Mouse (Mus musculus) layer of hippocampus, adult 9-11 months (tissue): ENCODE measurements around the gene Rapgef3.

Experiments
- DNase-seq: peaks from one replicate; pipeline ENCODE4 v3.0.0; 2022

The Rapgef3 gene

DNA sequence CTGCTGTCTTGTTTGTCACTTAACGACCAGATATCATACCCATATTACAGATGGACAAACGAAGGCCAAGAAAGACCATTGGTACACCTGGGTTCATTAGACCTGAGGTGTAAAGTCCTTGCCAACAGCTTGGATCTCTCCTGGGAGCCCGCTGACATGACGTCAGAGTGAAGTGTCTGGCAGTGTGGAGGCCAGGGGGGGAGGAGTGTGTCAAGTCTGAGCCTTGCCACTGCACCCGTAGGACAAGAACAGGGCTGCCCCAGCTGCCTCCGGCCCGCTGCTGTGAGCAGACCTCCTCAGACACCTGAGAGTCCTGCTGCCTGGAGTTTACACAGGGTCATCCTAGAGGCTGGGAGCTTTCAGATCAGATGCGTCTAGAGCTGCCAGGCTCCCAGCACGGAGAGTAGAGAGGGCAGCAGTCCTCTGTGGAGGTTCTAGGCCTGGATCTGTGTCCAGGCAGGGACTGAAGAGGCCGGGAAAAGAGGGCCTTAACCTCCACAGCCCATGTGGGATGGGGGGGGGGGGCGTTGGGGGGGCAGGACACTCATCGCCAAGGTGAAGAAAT is 23.7 kb downstream of the Rapgef3 start:
- DNase-seq, result no peak

DNA sequence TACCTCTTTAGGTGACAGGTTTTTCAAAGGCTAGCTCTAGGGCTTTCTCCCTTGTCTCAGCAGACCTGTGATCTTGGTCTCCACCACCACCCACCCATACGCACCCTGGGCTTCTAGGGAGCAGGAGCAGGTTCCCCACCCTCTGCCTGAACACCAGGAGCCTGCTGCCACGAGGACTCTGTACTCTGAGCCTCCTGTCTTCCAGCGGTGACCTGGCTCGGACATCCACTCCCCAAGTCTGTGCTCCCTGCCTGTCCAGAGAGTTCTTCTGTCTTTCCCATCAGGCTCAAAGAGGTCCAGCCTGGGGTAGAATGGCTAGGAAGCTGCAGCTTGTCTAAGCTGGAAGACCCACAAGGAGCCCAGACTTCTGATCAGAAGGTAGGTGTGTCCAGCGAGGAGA is 24.6 kb downstream of the Rapgef3 start:
- DNase-seq, result no peak

DNA sequence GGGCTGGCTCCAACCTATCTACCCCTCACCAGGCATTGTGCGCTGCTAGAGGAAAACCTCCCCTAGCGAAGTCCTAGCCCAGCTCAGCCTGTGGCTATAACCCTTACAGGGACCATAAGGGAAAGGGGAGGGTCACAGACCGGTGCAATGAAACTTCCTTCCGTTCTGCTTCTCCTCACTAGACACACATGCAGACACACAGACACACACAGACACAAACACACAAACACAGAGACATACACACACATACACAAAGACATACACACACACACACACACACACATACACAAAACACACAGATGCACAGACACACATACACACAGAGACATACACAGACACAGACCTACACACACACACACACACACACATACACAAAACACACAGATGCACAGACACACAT is 25.2 kb downstream of the Rapgef3 start:
- DNase-seq, result no peak

DNA sequence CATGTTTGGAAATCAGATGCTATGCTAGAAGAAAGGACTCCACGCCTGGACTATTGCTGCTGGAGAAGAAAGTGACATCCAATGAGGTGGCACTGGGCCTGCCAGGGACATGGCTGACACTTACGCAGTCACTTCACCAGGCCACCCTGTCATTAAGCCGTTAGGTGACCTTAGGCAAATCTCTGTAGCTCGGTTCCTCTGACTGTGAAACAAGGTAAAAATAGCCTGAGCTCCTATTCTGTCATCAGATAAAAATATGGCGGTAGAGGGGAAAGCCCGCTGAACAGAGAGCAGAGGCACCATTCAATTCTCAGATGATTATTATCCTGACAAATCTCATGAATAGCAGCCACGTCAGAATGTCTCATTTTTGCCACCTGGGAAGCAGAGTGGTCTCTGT is 25.7 kb downstream of the Rapgef3 start:
- DNase-seq, result no peak

DNA sequence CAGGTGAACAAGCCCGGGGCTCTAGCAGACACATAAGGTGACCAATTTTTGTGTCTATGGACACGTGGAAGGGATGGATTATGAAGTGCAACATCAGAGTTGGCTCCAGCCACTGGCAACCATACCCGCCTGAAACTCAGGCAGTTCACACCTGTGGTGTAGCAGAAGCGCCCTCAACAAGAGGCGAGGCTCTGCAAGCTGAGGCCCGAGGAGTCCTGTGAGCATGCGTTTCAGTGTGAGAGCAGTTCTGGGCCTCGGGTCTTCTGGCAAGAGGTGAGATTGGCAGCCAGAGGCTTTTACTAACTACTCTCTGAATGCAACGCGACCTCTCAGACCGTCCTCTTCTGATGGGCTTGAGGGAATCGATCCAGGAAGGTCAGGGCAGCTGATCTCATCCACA is 26.1 kb downstream of the Rapgef3 start:
- DNase-seq, result no peak

DNA sequence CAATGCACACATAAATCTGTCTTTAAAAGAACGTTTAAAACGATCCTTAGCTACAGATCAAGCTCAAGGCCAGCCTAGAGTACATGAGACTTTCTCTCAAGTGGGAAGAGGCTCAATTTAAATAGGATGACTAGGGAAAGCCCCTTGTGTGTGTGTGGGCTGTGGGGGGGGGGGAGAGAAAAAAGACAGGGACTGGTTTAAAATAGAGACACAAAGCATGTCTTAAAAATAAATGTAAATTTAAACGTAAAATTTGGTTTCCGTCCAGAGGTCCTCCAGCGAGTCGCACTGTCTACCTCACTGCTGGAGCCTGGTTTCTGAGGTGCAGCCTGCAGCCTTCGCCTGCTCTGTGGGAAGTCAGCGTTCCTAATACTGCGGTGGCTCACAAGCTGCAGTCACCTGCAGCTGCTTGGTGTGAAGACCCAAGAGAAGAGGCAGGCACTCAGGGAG is 27.5 kb downstream of the Rapgef3 start:
- DNase-seq, result no peak

DNA sequence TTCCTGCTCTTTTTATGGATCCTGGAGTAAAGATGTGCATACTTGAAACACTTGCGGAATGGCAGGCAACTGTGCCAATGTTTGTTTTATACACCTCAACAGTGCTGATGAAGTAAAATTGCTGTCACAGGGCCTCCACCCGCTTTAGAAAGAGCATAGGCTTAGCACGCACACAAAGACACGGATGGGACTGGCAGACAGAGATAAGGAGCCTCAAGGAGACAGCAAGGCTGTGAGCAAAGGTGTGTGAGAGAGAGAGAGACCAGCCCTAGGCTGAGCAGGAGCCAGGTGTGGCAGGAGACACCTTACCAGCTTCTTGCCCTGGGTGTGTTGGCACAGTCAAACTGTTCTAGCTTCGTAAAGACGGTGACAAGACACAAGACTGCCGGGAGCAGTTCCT is 28.8 kb downstream of the Rapgef3 start:
- DNase-seq, result no peak

DNA sequence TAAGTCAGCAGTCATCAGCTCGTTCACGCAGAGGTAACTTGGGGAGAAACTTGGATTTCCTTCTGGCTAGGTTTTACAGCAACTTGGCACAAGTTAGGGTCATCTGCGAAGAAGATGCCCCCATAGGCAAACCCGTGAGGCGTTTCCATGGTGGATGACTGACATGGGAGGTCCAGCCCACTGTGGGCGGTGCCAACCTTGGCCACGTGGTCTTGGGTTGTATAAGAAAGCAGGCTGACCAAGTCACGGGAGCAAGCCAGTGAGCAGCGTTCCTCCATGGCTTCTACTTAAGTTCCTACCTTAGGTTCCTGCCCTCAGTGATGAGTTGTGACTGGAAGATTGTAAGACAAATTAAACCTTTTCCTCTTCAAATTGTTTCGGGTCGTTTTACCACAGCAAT is 35.8 kb downstream of the Rapgef3 start:
- DNase-seq, result no peak

DNA sequence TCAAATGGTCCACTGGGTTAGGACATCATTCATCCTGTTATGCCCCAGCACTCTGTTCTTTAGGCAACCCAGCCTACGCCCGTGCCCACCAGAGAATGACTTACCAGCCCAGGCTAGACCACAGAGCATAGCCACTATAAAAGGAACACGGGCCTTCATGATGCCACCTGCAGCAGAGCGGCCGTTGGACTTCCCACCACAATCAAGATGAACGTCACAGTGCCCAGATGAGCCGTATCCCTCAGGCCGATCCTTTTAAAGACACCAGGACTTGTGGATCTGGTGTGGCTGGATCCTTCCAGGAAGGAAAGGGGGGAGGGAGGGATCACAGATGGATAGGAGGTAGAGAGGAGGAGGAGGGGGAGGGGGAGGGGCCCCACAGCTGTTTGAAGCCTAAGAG is 36.7 kb downstream of the Rapgef3 start, which contains the start of gene Endou:
Endou (minus strand) TSS at position 229 of the 400 bp plus-strand sequence.
- no peak for DNase-seq

DNA sequence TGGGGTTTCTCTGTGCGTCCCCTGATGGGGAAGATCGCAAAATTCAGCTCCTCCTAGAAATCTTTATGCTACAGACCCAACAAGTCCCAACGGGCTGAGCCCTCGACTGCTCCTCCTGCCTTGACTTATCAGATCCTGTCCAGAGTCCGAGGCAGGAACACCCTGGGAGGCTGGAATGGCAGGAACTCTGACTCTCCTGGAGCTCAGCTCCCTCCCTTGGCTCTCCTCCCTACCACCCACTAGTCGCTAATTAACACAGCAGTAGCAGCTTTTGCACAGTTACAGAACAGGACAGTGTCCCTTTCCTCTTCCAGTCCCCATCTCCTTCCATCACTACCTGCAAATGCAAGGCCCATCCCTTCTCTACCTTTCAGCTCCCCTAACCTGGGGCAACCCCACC is 37.4 kb downstream of the Rapgef3 start:
- DNase-seq, result no peak

DNA sequence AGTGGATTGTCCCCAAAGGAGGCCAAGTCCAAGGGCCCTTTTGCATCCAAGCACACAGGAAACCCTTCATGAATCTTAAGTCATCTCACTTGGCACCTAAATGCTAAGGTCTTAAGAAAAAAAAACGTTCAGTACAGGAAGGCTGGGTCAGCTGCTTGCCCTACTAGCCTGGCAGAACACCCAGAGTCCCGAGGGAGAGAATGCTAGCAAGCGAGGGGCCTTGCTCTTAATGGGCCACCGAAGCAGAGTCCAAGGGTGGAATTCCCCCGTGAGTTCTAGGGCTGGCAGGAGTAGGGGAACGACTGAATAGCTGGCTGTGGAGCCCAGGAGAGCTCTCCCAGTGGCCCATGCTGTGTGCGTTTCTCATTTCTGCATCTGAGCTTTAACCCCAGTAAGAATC is 39.0 kb downstream of the Rapgef3 start:
- DNase-seq, result peak; percentile 70

DNA sequence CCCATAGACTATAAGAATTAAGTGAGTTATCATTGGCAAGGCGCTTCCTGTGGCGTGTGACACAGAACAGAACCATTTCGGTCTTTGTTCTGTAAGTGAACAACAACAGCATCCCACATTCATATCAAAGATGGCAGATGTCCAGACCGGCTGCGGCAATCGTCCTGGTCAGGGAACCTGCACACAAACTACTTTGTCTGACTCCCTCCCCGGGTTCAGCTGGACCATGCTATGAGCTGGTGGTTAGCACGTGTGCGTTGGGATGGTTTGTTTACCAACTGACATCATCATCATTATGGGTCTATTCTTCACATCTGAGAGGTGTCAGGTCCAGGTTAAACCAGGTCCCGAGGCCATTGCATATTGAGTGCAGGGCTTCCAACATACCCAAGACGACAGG is 39.4 kb downstream of the Rapgef3 start:
- DNase-seq, result no peak

DNA sequence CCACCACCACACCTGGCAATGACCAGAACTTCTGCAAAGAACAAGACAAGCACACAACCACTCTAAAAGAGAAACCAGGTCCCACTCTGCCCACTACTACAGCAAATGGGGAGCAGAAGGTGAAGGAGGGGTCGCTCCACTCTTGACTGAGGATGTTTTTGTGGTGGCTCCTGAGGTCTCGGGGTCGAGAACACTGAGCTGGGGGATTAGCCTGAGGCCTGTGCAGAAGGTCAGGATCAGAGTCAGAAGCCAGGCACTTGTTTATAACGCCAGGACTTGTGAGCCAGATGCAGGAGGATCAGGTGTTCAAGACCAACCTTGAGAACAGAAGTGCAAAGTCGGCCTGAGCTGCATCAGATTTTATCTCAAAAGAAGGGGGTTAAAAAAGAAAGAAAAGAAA is 40.3 kb downstream of the Rapgef3 start:
- DNase-seq, result no peak

DNA sequence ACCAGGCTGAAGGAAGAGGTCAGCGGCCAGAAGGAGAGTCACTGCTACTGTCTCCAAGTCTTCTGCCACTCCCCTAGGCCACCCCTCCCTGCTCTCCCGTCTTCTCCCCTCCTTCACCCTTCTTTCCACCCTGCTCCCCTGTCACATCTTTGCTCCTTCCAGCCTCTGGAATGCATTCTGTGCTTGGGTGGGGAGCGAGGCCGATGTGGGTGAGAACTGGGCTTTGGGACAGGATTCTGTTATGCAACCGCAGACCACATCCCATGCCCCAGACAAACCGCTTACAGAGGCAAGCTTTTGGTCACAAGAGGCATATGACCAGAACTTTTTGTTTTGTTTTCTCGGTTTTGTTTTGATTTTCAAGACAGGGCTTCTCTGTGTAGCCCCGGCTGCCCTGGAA is 40.7 kb downstream of the Rapgef3 start:
- no peak for DNase-seq

DNA sequence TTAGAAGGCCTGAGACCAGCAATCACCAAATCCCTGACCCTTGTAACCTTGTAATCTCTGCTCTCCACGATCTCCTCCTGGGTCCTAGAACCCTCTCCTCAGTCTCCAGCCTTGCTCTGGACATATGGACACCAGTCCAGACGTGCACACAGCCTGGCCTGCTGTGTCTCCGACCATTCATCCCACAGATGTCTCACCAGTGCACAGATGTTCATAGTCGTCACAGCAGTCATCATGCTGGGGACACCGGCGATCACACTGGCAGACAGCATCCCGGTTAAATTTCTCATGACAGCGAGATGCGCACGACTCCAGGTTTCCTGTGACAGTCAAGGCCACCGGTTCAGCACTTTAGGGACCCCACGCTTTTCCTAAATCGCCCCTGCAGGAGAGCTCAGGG is 41.5 kb downstream of the Rapgef3 start:
- no peak for DNase-seq

DNA sequence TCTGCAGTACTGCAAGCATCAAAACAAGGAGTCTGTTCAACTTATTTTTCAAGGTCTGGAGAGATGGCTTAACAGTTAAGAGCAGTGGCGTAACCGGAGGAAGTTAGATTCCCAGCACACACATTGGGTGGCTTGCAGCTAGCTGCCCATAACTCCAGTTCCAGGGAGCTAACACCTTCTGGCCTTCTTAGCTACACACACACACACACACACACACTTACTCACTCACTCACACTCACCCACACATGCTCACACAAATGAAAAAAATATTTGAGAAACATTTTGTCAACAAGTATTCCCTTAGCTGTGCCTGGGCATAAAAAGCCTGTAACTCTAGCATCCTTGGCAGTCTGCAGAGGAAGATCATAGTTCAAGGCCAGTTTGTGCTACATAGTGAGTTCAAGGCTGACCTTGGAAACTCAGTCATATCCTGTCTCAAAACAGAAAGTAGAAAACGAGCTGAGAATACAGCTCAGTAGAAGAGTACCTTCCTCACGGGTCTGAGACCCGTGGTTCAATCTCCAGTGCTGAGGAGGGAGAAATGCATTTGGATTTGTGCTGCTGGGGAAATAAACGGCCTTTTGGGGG is 42.5 kb downstream of the Rapgef3 start:
- DNase-seq, result no peak

DNA sequence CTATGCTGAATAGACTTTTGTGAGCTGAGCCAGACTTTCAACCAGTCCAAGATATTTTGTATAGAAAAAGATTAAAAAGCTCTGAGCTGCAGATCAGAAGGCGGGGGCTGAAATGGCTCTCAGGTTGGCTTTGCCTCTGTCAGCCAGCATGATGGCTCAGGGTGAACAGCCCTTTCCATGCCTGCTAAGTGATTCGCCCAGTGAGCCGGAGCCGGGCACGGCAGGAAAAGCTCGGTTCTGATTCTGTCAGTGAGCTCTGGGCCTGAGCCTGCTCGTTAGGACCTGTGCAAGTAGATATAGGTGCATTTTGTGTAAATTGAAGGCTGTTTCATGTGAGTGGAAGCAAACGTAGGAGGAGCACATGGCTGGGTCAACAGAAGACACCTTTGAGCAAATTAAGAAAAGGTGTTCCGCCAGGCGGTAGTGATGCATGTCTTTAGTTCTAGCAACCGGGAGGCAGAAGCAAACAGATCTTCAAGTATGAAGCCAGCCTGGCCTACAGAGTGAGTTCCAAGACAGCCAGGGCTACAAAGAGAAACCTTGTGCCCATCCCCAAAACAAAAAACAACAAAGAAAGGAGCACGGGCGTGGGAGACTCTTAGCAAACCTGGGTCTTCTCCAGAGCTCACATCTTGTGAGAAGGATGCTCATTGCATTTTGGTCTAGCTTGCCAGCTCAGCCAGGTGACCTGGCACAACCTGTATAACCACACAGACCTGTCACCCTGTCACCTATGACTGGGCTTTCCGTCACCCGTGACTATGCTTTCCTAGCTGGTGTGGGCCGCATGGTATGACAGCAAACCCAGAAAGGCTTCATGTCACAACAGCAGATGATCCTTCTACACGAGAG is 43.2 kb downstream of the Rapgef3 start:
- DNase-seq, result no peak

DNA sequence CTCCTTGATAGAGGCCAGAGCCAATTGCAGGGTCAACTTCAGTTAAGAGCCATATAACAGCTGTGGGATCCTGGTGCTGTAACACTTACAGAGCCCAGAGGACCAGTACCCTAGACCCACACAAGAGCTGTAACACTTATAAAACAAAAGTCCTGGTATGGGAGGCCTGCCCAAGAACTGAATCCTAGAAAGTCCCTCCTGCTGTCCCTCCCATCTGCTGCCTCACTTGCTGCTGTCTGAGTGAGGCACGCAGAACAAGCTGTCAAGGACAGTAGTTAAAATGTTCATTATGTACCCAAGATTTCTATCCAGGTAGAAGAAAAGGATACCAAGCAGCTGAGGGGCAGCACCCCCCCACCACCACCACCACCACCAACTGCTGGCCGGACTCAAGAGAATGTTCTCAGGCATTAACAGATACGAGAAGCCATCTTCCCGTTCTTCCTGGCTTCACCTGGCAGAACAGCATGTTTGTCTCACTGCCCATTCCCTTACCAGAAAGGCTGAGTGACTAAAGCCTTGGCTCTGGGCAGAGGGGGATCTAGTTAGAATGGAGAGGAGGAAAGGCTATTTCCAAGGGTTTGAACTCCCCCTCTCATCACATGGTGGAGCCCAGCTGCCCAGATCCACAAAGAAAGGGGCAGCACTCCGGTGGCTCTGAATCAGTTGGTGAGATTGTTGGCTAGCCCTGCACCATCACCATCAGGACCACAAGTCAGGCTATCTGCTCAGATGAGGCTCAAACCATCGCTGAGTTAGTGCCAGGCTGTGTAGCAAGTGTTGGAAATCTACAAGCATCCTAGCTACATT is 44.0 kb downstream of the Rapgef3 start:
- DNase-seq, result peak; percentile 58

DNA sequence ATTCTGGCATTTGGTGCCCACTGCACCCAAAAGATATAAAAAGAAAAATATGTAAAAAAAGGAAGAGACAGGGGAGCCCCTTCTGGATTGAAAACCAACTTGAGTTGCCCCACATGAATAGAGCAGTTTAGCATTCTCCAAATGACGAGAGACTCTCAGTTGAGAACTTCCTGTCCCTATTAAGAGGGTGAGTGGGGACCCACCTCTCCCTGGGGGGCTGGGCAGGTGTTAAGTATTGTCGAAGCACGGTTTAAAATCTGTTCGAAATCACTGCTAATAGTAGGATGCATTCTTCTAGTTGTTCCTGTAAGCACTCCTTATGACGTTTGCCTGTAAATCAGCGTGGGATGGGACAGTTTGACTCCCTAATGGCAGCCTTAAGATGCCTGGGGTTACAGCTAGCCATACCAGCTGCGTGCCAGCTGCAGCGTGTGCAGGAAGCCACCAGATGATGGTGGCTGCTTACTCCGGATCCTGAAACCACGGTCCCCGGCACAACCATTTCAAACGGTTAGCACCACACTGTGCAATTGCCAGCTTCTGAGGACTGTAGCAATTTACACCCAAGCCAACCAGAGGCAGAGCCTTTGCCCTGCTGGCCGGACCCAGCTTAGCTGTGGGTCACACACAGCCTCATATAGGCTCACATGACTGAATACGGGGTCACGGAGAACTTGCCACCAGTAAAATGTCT is 46.6 kb downstream of the Rapgef3 start:
- no peak for DNase-seq

DNA sequence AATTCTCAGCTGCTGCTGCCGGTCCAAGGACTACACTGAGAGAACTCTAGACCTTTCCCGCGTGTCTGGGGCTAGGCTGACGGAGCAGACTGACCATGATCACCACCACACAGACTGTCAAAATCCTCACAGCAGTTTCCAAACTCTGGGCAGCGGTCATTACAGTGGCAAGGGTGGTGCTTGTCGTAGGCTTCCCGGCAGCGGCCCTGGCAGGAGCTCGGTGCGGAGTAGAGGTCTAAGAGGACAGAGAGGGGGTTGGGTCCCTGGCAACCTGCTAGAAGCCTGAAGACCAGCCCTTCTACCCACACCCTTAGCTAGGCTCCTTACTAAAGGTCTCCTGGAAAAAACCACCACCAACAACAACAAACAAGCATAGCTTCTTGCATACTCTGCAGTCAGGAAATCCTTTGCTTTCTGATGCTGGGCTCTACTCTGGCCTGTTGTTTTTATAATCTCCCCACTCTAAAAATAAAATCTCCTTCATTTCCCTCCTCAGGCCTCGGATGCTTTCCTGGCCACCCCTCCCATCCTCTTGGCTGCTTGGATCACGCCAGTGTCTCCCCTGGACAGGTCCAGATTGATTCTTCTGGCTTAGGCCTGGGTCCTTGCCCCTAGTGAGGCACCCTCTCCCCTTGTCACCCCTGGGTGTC is 47.6 kb downstream of the Rapgef3 start:
- DNase-seq, result no peak

DNA sequence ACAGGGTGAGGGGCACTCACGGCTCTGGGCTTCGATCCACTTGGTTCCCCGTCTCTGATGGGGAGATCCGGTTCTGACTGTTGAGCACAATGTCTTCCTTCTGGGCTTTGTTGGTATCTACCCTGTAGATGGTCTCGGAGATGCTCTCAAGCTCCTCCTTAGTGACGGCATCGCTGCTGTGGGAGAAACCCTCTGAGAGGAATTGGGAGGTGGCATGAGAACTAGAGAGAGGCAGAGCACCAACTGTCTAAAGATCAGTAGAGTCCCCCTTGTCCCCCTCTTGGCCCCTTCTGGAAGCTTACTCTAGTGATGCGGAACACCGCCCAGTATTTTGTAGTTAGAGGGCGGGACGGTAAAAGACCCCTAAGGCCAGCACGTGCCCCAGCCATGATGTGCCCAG is 48.3 kb downstream of the Rapgef3 start:
- no peak for DNase-seq

DNA sequence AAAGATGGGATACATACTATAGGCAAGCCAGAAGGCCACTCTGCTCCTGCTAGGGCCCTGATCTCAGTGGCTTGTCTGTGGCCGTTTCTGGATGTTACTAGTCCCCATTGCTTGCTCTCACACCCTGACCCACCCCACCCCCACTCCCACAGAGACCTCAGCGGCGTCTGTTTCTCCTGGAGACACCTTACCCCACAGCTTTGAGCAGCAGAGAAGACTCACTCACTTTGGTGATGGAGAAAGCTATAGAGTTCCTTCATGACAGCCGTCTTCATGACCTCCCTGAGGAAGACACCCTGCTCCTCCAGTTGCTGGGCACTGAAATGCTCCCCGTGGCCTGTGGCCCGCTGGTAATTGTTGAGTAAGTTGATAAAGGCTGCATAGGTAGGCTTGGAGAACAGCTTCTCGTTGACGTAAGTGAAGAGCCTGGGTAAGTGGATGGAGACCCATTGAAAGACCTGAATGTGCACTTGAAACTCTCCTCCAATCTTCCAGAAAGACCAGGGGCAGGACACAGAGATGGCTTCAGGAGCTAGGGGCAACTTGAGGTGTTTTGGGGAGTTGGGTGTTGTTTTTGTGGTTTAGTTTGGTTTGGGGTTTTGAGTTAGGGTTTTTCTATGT is 49.1 kb downstream of the Rapgef3 start:
- no peak for DNase-seq
